Mouse (Mus musculus) cortical plate, adult 2 months (tissue): ENCODE data around the gene Dusp19.

Source experiments
- CTCF ChIP-seq: fragments of 200-500 bp; IDR thresholded peaks from 2 replicates; pipeline ENCODE4 v1.5.1; 2011; ENCODE audit warnings: mild to moderate bottlenecking, control low read depth, low read length; ENCODE audit not compliant: insufficient read depth; ENCODE audit errors: extremely low read depth
- POLR2A ChIP-seq: fragments of 200-500 bp; IDR thresholded peaks from 2 replicates; pipeline ENCODE4 v1.6.1; 2011; ENCODE audit warnings: mild to moderate bottlenecking, low read length, control low read depth; ENCODE audit not compliant: insufficient read depth; ENCODE audit errors: extremely low read depth

DNA sequence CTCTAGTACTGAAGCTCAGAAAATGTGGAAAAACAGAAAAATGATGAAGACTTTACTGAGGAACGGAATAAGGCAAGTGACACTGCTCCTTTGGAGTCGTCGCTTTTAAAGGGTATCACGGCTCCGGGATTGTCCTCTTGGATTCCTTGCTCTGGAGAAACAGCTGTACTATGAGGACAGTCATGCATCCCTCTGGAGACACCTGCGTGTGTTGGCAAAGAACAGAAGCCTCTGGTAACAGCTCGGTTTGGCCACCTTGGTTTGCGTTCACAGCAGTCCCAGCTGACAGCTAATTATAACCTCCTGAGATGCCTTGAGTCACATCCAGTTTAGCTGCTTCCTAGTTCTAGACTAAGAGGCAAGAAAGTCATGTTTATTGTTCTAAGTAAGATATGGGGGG lies 62.0 kb downstream of the Dusp19 start:
- TF ChIP-seq CTCF (no peak), POLR2A (no peak)
